Mouse (Mus musculus) limb, embryonic 14.5 days (tissue): ENCODE measurements around the gene Mtif3. TPM values are rescaled to one million over a fixed set of nuclear protein-coding genes. Genes with fewer than 3 reads are reported as not detected.

ENCODE experiments used
- ATAC-seq: fragments of 200-750 bp; cut with Nextera tagmentation; 2 replicates; pipeline ENCODE4 v1.8.0; 2017; ENCODE audit warnings: low read depth, moderate number of reproducible peaks, moderate TSS enrichment; ENCODE audit not compliant: low FRiP score
- DNase-seq: peaks from one replicate; pipeline ENCODE4 v3.0.0-alpha.2; 2015; ENCODE audit warnings: low spot score
- H3K27ac ChIP-seq: fragments of 300-500 bp; sonication (generic); replicated peaks from 2 replicates; pipeline ENCODE4 v1.5.1; 2014; ENCODE audit warnings: low read depth, mild to moderate bottlenecking, low read length, moderate library complexity, mixed read lengths
- H3K27me3 ChIP-seq: fragments of 300-500 bp; sonication (generic); 2 replicates; pipeline ENCODE4 v1.6.1; 2014; ENCODE audit warnings: low read length, mixed read lengths; ENCODE audit not compliant: control insufficient read depth, insufficient read depth
- H3K36me3 ChIP-seq: fragments of 300-500 bp; sonication (generic); 2 replicates; pipeline ENCODE4 v1.6.1; 2014; ENCODE audit warnings: mild to moderate bottlenecking, low read length, moderate library complexity, mixed read lengths; ENCODE audit not compliant: control insufficient read depth, insufficient read depth
- H3K4me1 ChIP-seq: fragments of 300-500 bp; sonication (generic); 2 replicates; pipeline ENCODE4 v1.6.1; 2014; ENCODE audit warnings: antibody characterized with exemption, low read length, mixed read lengths; ENCODE audit not compliant: control insufficient read depth, insufficient read depth
- H3K4me2 ChIP-seq: fragments of 300-500 bp; sonication (generic); replicated peaks from 2 replicates; pipeline ENCODE4 v1.6.1; 2014; ENCODE audit warnings: low read depth, mild to moderate bottlenecking, low read length, moderate library complexity; ENCODE audit not compliant: severe bottlenecking
- H3K4me3 ChIP-seq: fragments of 300-500 bp; sonication (generic); replicated peaks from 2 replicates; pipeline ENCODE4 v1.5.1; 2014; ENCODE audit warnings: low read length
- H3K9ac ChIP-seq: fragments of 300-500 bp; sonication (generic); 2 replicates; pipeline ENCODE4 v1.6.1; 2014; ENCODE audit warnings: mild to moderate bottlenecking, low read depth, low read length, moderate library complexity; ENCODE audit not compliant: severe bottlenecking
- H3K9me3 ChIP-seq: fragments of 300-500 bp; sonication (generic); 2 replicates; pipeline ENCODE4 v1.6.1; 2016; ENCODE audit warnings: low read length; ENCODE audit not compliant: control insufficient read depth
- POLR2A ChIP-seq: fragments of 200-500 bp; IDR thresholded peaks from 2 replicates; pipeline ENCODE4 v1.8.0; 2012; ENCODE audit warnings: inconsistent platforms, mild to moderate bottlenecking, moderate library complexity, borderline replicate concordance; ENCODE audit not compliant: insufficient read depth, insufficient read length; ENCODE audit errors: extremely low read depth
- WGBS: fragments of 180-500 bp; shearing (Covaris S2); extraction: QIAGEN DNeasy Blood & Tissue Kit; methylation state at CpG from one replicate; pipeline ENCODE4 v1.1.7; 2014; 5-methylcytosine and 5-hydroxymethylcytosine counted together
- polyA plus RNA-seq, 2 experiments: library from polyadenylated mRNA; depleted of rRNA in 1 of 2; stranded (reverse) in 1 of 2; unstranded in 1 of 2; fragments of >200 nt; fragmentation: Nextera tagmentation in 1 of 2; extraction: Ambion mirVana in 1 of 2; gene quantifications; 2 replicates each; pipeline versions ENCODE4 v1.2.1 to v1.2.3; 2012 to 2014

Mtif3 gene
- polyA plus RNA-seq, 2 experiments: 14.5 to 24.8 TPM

DNA sequence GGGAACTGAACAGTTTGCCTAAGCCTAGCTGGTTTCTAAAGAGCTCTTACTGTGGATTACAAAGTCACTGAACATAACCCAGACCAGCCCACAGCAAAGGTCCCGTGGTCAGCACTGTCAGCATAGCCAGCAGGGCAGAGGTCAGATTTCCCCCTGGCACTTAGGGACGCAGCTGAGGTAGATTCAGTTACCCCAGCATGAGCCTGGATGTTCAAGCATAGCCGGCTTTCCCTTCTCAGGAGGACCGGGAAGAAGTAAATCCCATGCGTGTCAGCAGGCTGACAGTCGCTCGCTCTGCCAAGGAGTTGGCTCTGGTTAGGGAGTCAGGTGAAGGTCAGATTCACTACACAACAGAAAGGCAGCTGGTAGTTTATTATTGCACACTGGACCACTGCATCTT, 9.0 kb downstream of the Mtif3 start:
- TF ChIP-seq POLR2A: no peak
- Histone ChIP-seq H3K4me3 (no peak overlapping the region), H3K9me3 (no peaks in the 10 kb centered on the region), H3K9ac (no peak overlapping the region), H3K4me2 (no peak overlapping the region), H3K27me3 (no peaks in the 10 kb centered on the region), H3K4me1 (0 out of 2 replicates have a peak, but pooled peaks cover under 1% of the 10 kb centered on the region), H3K27ac (no peak overlapping the region), H3K36me3 (peaks cover 88% of the 10 kb centered on the region)
- DNase-seq (no peak), ATAC-seq (no peak)
- 91% methylated on average over 7 of the region's 7 CpGs for WGBS

DNA sequence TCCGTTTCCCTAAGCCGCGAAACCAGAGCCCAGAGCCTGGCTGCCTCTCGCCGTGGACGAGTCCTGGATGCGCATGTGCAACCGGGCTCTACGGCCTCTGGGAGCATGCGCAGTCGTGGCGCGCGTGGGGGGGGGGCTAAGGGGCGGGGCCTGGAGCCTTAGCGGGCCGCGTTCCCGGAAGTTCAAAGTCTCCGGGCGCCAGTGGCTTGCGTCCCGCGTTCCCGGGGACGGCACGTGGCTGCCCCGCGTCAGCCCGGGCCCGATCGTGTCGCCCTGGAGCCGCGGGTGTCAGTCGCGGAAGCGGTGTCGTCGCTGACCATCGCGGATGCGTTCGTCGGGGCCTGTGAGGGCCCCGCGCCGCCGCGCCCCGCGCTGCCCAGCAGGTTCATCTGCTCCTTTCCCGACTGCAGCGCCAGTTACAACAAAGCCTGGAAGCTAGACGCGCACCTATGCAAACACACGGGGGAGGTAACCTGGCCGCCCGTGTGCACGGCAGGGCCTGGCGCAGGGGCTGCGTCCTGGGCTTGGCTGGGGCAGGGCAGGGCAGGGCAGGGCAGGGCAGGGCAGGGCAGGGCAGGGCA, 15.0 kb downstream of the Mtif3 start, which contains the start of gene Gtf3a:
Gtf3a (plus strand) TSS at position 150 of the 581 bp plus-strand sequence.
- peak within 1 kb of the TSS; percentile 79 for H3K4me3 ChIP-seq
- DNase-seq: peak; percentile 91
- peak within 1 kb of the TSS; percentile 71 for H3K27ac ChIP-seq
- 0 out of 2 replicates have a peak, but pooled peaks cover 6% of the 10 kb centered on the region for H3K4me1 ChIP-seq
- peaks cover 33% of the 10 kb centered on the region for H3K36me3 ChIP-seq
- H3K9me3 ChIP-seq: no peaks in the 10 kb centered on the region
- H3K9ac ChIP-seq: peak within 1 kb of the TSS; percentile 86
- H3K4me2 ChIP-seq: peak within 1 kb of the TSS; percentile 86
- no peaks in the 10 kb centered on the region for H3K27me3 ChIP-seq
- WGBS: under 1% methylated on average over 53 of the region's 62 CpGs
- peak; percentile 93 for ATAC-seq
- peak; percentile 82; the same call in 1 of the 2 replicates for TF ChIP-seq POLR2A

DNA sequence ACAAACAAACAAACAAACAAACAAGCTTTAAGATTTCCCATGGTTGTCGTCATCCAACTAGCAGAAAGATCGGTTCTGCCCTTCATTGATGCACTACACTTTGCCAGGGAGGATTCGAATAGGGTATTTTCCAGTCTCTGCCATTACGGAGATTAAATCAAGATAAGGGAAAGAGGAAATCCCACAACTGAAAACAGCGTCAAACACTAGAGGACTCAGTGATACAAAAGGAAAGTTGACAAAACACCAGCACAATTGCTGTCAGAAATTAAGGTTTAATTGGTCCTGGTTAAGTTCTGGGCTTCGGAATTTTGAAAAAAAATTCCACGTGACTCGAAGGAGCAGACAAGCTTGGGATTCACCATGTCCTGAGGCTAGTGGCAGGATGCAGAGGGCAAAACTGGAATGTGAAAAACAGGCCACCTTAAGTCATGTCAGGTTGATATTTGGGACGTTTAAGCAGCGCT, 15.5 kb downstream of the Mtif3 start:
- peak overlapping the region; percentile 86 for H3K4me2 ChIP-seq
- no peak for ATAC-seq

DNA sequence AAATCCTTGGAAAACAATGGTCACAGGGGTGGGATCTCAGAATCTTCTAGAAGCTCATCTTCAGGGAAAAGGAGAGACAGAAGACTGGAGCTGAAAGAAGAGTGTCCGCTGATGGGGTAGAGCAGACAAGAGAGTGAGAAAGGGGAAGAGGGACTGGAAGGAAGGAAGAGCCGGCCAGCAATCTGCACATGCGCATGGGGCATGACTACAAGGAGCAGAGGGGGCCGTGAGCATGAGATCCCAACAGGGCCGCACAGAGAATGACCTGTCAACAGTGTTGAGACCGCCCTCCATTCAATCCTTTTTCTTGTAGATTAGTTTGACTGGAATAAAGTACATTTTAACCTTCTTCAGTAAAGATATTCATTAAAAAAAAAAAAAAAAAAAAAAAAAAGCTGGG, 16.1 kb downstream of the Mtif3 start:
- 0 out of 2 replicates have a peak, but pooled peaks cover 6% of the 10 kb centered on the region for H3K4me1 ChIP-seq
- H3K36me3 ChIP-seq: peaks cover 22% of the 10 kb centered on the region
- DNase-seq (no peak), ATAC-seq (no peak)
- H3K4me3 ChIP-seq: no peak overlapping the region
- 85% methylated on average over 6 of the region's 6 CpGs for WGBS
- H3K9ac ChIP-seq: no peak overlapping the region
- H3K4me2 ChIP-seq: no peak overlapping the region
- H3K27me3 ChIP-seq: no peaks in the 10 kb centered on the region
- no peaks in the 10 kb centered on the region for H3K9me3 ChIP-seq
- no peak overlapping the region for H3K27ac ChIP-seq
- no peak for TF ChIP-seq POLR2A

More for the DNA sequence above, 15.5 kb downstream of the Mtif3 start:
- Histone ChIP-seq H3K4me1 (0 out of 2 replicates have a peak, but pooled peaks cover 6% of the 10 kb centered on the region), H3K27ac (peak overlapping the region; percentile 71), H3K4me3 (peak overlapping the region; percentile 79), H3K9ac (peak overlapping the region; percentile 86), H3K36me3 (peaks cover 27% of the 10 kb centered on the region), H3K27me3 (no peaks in the 10 kb centered on the region), H3K9me3 (no peaks in the 10 kb centered on the region)
- no peak for TF ChIP-seq POLR2A
- DNase-seq: no peak
- 28% methylated on average over 10 of the region's 10 CpGs for WGBS

GRCm38 (mm10) chr5:146946682-146947081, 16.9 kb downstream of the Mtif3 start:
- Histone ChIP-seq H3K27me3 (no peaks in the 10 kb centered on the region), H3K4me3 (no peak overlapping the region), H3K9me3 (no peaks in the 10 kb centered on the region), H3K4me2 (no peak overlapping the region), H3K36me3 (peaks cover 13% of the 10 kb centered on the region), H3K27ac (no peak overlapping the region), H3K4me1 (0 out of 2 replicates have a peak, but pooled peaks cover 6% of the 10 kb centered on the region), H3K9ac (no peak overlapping the region)
- no peak for DNase-seq
- WGBS: 89% methylated on average over 9 of the region's 9 CpGs
- no peak for TF ChIP-seq POLR2A
- ATAC-seq: no peak
